Mouse (Mus musculus) gastrocnemius, adult 18-20 months (tissue): Measurements from ENCODE around the gene Snx18. TPM values are rescaled to one million over a fixed set of nuclear protein-coding genes. Genes with fewer than 3 reads are reported as not detected.

Experiments
- DNase-seq: peaks from one replicate; pipeline ENCODE4 v3.0.0; 2021; ENCODE audit warnings: low spot score
- total RNA-seq, 2 experiments: library from RNA; stranded (reverse); gene quantifications; 2 replicates each; pipeline ENCODE4 v1.2.3; 2021

Gene Snx18
- total RNA-seq, 2 experiments from 2014 or later: 9.2 to 11.3 TPM

GRCm38 (mm10) chr13:113566951-113567350, 51.4 kb downstream of the Snx18 start:
- DNase-seq: no peak

- no peak for DNase-seq
These were observed 52.0 kb downstream of the Snx18 start for GRCm38 (mm10) chr13:113566411-113566810.

- no peak for DNase-seq
These were observed 58.7 kb downstream of the Snx18 start for GRCm38 (mm10) chr13:113559646-113560045.

GRCm38 (mm10) chr13:113556538-113556937, 61.8 kb downstream of the Snx18 start:
- DNase-seq: no peak

GRCm38 (mm10) chr13:113555226-113555625, 63.1 kb downstream of the Snx18 start:
- peak; percentile 73 for DNase-seq

- no peak for DNase-seq
These were observed 64.6 kb downstream of the Snx18 start for GRCm38 (mm10) chr13:113553603-113554230.

- no peak for DNase-seq
These were observed 66.0 kb downstream of the Snx18 start for GRCm38 (mm10) chr13:113552341-113552740.

GRCm38 (mm10) chr13:113550866-113551565, 67.3 kb downstream of the Snx18 start:
- DNase-seq: peak; percentile 34

GRCm38 (mm10) chr13:113549021-113549420, 69.3 kb downstream of the Snx18 start:
- no peak for DNase-seq

GRCm38 (mm10) chr13:113547807-113548426, 70.4 kb downstream of the Snx18 start:
- no peak for DNase-seq

- no peak for DNase-seq
These were observed 76.0 kb downstream of the Snx18 start for GRCm38 (mm10) chr13:113542374-113542773.

Other genes with a start within 250 kb of the Snx18 start
- gene Hspb3, start 45.1 kb upstream of the Snx18 start, total RNA-seq: 10 to 100 TPM; 47.7 to 56.6 TPM
- 1 to 10 TPM; 3.6 to 4.0 TPM for gene Arl15, start 175.9 kb upstream of the Snx18 start, total RNA-seq